Comparison of ENCODE assay signal across 20 mouse cellular contexts in the genomic region with DNA sequence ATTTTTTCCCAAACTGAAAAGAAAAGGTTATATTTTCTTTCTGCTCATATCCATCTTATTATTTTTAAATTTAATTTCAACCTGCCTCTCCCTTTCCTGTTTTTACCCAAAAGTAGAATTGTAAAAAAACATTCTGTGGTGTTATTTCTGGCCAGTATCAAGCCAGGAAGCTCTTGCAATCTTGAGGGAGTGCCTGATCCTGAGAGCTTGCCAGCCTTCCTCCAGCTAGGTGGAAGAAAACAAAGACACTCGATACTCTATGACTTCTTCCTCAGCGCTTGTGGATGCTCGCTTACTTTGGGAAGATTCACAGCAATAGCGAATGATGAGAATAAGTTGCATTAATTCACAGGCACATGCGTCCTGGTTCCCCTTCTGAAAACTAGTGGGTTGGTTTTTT.
DNase-seq lines count a peak whose midpoint lies in the region; ATAC-seq and TF ChIP-seq lines count a peak whose summit lies in the region.
"Had no signal": no experiment of that assay in that cellular context is flagged by ENCODE, and none has a peak within 500 bp of the region (broad histone marks: within the 10 kb centered on the region; RNA-seq: fewer than 3 reads in every experiment).

No protein-coding gene starts in this region.

- no peak overlapping the region for H3K27ac ChIP-seq in heart, embryonic 11.5 days (ENCODE audit: low read depth, low read length)
- no peak overlapping the region for H3K27ac ChIP-seq in kidney, embryonic 14.5 days (ENCODE audit: low read depth, low read length)
- 0 out of 2 replicates have a peak overlapping the region, but pooled peaks have one; percentile 64 for H3K27ac ChIP-seq in midbrain, embryonic 14.5 days (replicated peaks; ENCODE audit: low read depth, low read length)
- no peak overlapping the region for H3K27ac ChIP-seq in midbrain, postnatal 0 days (ENCODE audit: low read depth, low read length)
- H3K27ac ChIP-seq: neural tube, embryonic 15.5 days had no signal

- H3K4me2 ChIP-seq in heart, embryonic 11.5 days: no peak overlapping the region
- H3K4me2 ChIP-seq in kidney, embryonic 14.5 days (replicated peaks; ENCODE audit: low read depth, low read length): no peak overlapping the region
- H3K4me2 ChIP-seq in midbrain, embryonic 14.5 days (ENCODE audit: low read length): no peak overlapping the region
- no peak overlapping the region for H3K4me2 ChIP-seq in midbrain, postnatal 0 days (ENCODE audit: low read depth, low read length, poor library complexity, severe bottlenecking)
- H3K4me2 ChIP-seq: liver, embryonic 11.5 days had no signal

- no peaks in the 10 kb centered on the region for H3K36me3 ChIP-seq in heart, embryonic 11.5 days (ENCODE audit: control insufficient read depth, insufficient read depth, low read length)
- H3K36me3 ChIP-seq in kidney, embryonic 14.5 days (ENCODE audit: control insufficient read depth, insufficient read depth, low read length): no peaks in the 10 kb centered on the region
- H3K36me3 ChIP-seq in midbrain, embryonic 14.5 days (ENCODE audit: control insufficient read depth, insufficient read depth, low read length): no peaks in the 10 kb centered on the region
- H3K36me3 ChIP-seq in midbrain, postnatal 0 days (ENCODE audit: insufficient read depth, low read length): no peaks in the 10 kb centered on the region
- H3K36me3 ChIP-seq: forebrain, embryonic 12.5 days; neural tube, embryonic 15.5 days had no signal

- DNase-seq in heart, adult 18-20 months: peak; percentile 38 to 73
- peak; percentile 31 for DNase-seq in kidney, adult 9 months
- DNase-seq in midbrain, embryonic 14.5 days: no peak
- DNase-seq in midbrain, postnatal 0 days (ENCODE audit: low spot score): no peak
- DNase-seq in adipocyte (ENCODE audit: low spot score): no peak
- DNase-seq: adrenal gland, adult 2 months; B cell, adult 2 months; cerebellum, adult 8-10 months; gastrocnemius, postnatal 10 days; kidney, adult 11 months; layer of hippocampus, adult 9-11 months; lung, adult 18-20 months; right cerebral cortex, postnatal 14 days; thymus, postnatal 36 days had no signal

- H3K4me1 ChIP-seq in heart, embryonic 11.5 days (ENCODE audit: control insufficient read depth, insufficient read depth, low read length): no peaks in the 10 kb centered on the region
- H3K4me1 ChIP-seq in kidney, embryonic 14.5 days (ENCODE audit: control insufficient read depth, insufficient read depth, low read length): no peaks in the 10 kb centered on the region
- peaks cover 16% of the 10 kb centered on the region; the same call in 1 of the 2 replicates for H3K4me1 ChIP-seq in midbrain, embryonic 14.5 days (ENCODE audit: control insufficient read depth, insufficient read depth, low read length)
- no peaks in the 10 kb centered on the region for H3K4me1 ChIP-seq in midbrain, postnatal 0 days (ENCODE audit: insufficient read depth, low read length)
- H3K4me1 ChIP-seq: neural tube, embryonic 15.5 days had no signal

- no peaks in the 10 kb centered on the region for H3K9me3 ChIP-seq in heart, embryonic 11.5 days (replicated peaks; ENCODE audit: control insufficient read depth, low read length)
- H3K9me3 ChIP-seq in kidney, embryonic 14.5 days (ENCODE audit: control insufficient read depth, low read length): no peaks in the 10 kb centered on the region
- H3K9me3 ChIP-seq in midbrain, embryonic 14.5 days (ENCODE audit: control insufficient read depth, low read length): no peaks in the 10 kb centered on the region
- H3K9me3 ChIP-seq in midbrain, postnatal 0 days (ENCODE audit: low read length): no peaks in the 10 kb centered on the region
- H3K9me3 ChIP-seq: forebrain, embryonic 12.5 days; megakaryocyte, embryonic 14.5 days; neural tube, embryonic 15.5 days had no signal

- no peaks in the 10 kb centered on the region for H3K27me3 ChIP-seq in heart, embryonic 11.5 days (ENCODE audit: control insufficient read depth, insufficient read depth, low read length)
- H3K27me3 ChIP-seq in kidney, embryonic 14.5 days (ENCODE audit: control insufficient read depth, insufficient read depth, low read length): no peaks in the 10 kb centered on the region
- H3K27me3 ChIP-seq in midbrain, embryonic 14.5 days (ENCODE audit: control insufficient read depth, insufficient read depth, low read length): no peaks in the 10 kb centered on the region
- H3K27me3 ChIP-seq in midbrain, postnatal 0 days (ENCODE audit: insufficient read depth, low read length): no peaks in the 10 kb centered on the region
- H3K27me3 ChIP-seq: forebrain, embryonic 12.5 days; megakaryocyte, embryonic 14.5 days; neural tube, embryonic 15.5 days had no signal

- ATAC-seq in heart, embryonic 11.5 days (replicated peaks; ENCODE audit: insufficient number of reproducible peaks, low FRiP score, low TSS enrichment): no peak
- no peak for ATAC-seq in kidney, embryonic 14.5 days (ENCODE audit: low FRiP score, low TSS enrichment)
- no peak for ATAC-seq in midbrain, embryonic 14.5 days (ENCODE audit: low FRiP score, low TSS enrichment)
- no peak for ATAC-seq in midbrain, postnatal 0 days (ENCODE audit: low FRiP score)

- TF ChIP-seq CTCF in midbrain, postnatal 0 days (IDR thresholded peaks at IDR 0.05): no peak

- 53% methylated on average over 5 of the region's 5 CpGs for WGBS in heart, embryonic 11.5 days (ENCODE audit: insufficient replicate concordance)
- 62% methylated on average over 5 of the region's 5 CpGs for WGBS in kidney, embryonic 14.5 days
- 84% methylated on average over 5 of the region's 5 CpGs for WGBS in midbrain, embryonic 14.5 days
- whole genome bisulfite sequencing in midbrain, postnatal 0 days: 77% methylated on average over 5 of the region's 5 CpGs

- H3K9ac ChIP-seq in heart, embryonic 11.5 days (ENCODE audit: low read depth, low read length): no peak overlapping the region
- no peak overlapping the region for H3K9ac ChIP-seq in kidney, embryonic 14.5 days (ENCODE audit: low read depth, low read length)
- no peak overlapping the region for H3K9ac ChIP-seq in midbrain, embryonic 14.5 days (replicated peaks; ENCODE audit: low read length)
- no peak overlapping the region for H3K9ac ChIP-seq in midbrain, postnatal 0 days (replicated peaks; ENCODE audit: low read length, poor library complexity, severe bottlenecking)
- H3K9ac ChIP-seq: forebrain, embryonic 12.5 days; neural tube, embryonic 15.5 days had no signal

- H3K4me3 ChIP-seq in heart, embryonic 11.5 days (ENCODE audit: low read depth, low read length): no peak overlapping the region
- no peak overlapping the region for H3K4me3 ChIP-seq in kidney, embryonic 14.5 days (ENCODE audit: low read length)
- H3K4me3 ChIP-seq in midbrain, embryonic 14.5 days (replicated peaks; ENCODE audit: low read depth, low read length): no peak overlapping the region
- H3K4me3 ChIP-seq in midbrain, postnatal 0 days (ENCODE audit: low read depth, low read length): no peak overlapping the region
- H3K4me3 ChIP-seq: megakaryocyte, embryonic 14.5 days had no signal

Comparison
In these comparisons a context has a peak if more than half of its experiments do, and no peak if none do; other contexts are left out.
1. DNase-seq: peak in heart, adult 18-20 months (2 of 2) and kidney, adult 9 months (single experiment); none in midbrain, embryonic 14.5 days (single experiment), midbrain, postnatal 0 days (single experiment) and adipocyte (single experiment).